Mouse (Mus musculus) T-cell, adult 2 months (primary cell): ENCODE results near the gene Zmym2.

Source experiments
- DNase-seq: peaks from one replicate; pipeline ENCODE4 v3.0.0; 2022; ENCODE audit warnings: low spot score

Zmym2 gene

GRCm38 (mm10) chr14:56918532-56918931 is 32.1 kb downstream of the Zmym2 start:
- no peak for DNase-seq

GRCm38 (mm10) chr14:56935481-56935880 is 49.0 kb downstream of the Zmym2 start:
- DNase-seq: no peak

GRCm38 (mm10) chr14:56939903-56940302 is 53.5 kb downstream of the Zmym2 start:
- no peak for DNase-seq

- DNase-seq: no peak
These were observed 66.5 kb downstream of the Zmym2 start for GRCm38 (mm10) chr14:56952928-56953327.

- no peak for DNase-seq
These were observed 67.9 kb downstream of the Zmym2 start for GRCm38 (mm10) chr14:56954393-56954792.

- peak; percentile 10 for DNase-seq
These were observed 77.7 kb downstream of the Zmym2 start for GRCm38 (mm10) chr14:56963969-56964734.

GRCm38 (mm10) chr14:56969653-56970052 is 83.2 kb downstream of the Zmym2 start:
- no peak for DNase-seq

GRCm38 (mm10) chr14:56970160-56970559 is 83.7 kb downstream of the Zmym2 start:
- no peak for DNase-seq

- no peak for DNase-seq
These were observed 91.7 kb downstream of the Zmym2 start for GRCm38 (mm10) chr14:56978045-56978655.

- no peak for DNase-seq
These were observed 102.2 kb downstream of the Zmym2 start for GRCm38 (mm10) chr14:56988621-56989020.
